Mouse (Mus musculus) embryonic facial prominence, embryonic 14.5 days (tissue): ENCODE data around the gene Ermard. TPM values are rescaled to one million over a fixed set of nuclear protein-coding genes. Genes with fewer than 3 reads are reported as not detected.

Experiments
- ATAC-seq: fragments of 200-750 bp; cut with Nextera tagmentation; 2 replicates; pipeline ENCODE4 v1.8.0; 2017; ENCODE audit warnings: low read depth, moderate number of reproducible peaks, moderate TSS enrichment
- DNase-seq: peaks from one replicate; pipeline ENCODE4 v3.0.0-alpha.2; 2015; ENCODE audit warnings: low spot score
- H3K27ac ChIP-seq: fragments of 300-500 bp; sonication (generic); replicated peaks from 2 replicates; pipeline ENCODE4 v1.5.1; 2014; ENCODE audit warnings: low read depth, mild to moderate bottlenecking, low read length, moderate library complexity
- H3K27me3 ChIP-seq: fragments of 300-500 bp; sonication (generic); replicated peaks from 2 replicates; pipeline ENCODE4 v1.6.1; 2014; ENCODE audit warnings: low read length; ENCODE audit not compliant: control insufficient read depth, insufficient read depth
- H3K36me3 ChIP-seq: fragments of 300-500 bp; sonication (generic); 2 replicates; pipeline ENCODE4 v1.6.1; 2014; ENCODE audit warnings: low read length, mixed read lengths; ENCODE audit not compliant: control insufficient read depth, insufficient read depth
- H3K4me1 ChIP-seq: fragments of 300-500 bp; sonication (generic); 2 replicates; pipeline ENCODE4 v1.6.1; 2014; ENCODE audit warnings: antibody characterized with exemption, low read length; ENCODE audit not compliant: control insufficient read depth, insufficient read depth
- H3K4me2 ChIP-seq: fragments of 300-500 bp; sonication (generic); 2 replicates; pipeline ENCODE4 v1.6.1; 2014; ENCODE audit warnings: low read depth, mild to moderate bottlenecking, low read length, moderate library complexity, mixed read lengths
- H3K4me3 ChIP-seq: fragments of 300-500 bp; sonication (generic); 2 replicates; pipeline ENCODE4 v1.5.1; 2014; ENCODE audit warnings: low read depth, mild to moderate bottlenecking, low read length
- H3K9ac ChIP-seq: fragments of 300-500 bp; sonication (generic); 2 replicates; pipeline ENCODE4 v1.6.1; 2014; ENCODE audit warnings: low read depth, mild to moderate bottlenecking, low read length, moderate library complexity, mixed read lengths
- H3K9me3 ChIP-seq: fragments of 300-500 bp; sonication (generic); 2 replicates; pipeline ENCODE4 v1.6.1; 2016; ENCODE audit warnings: low read length; ENCODE audit not compliant: control insufficient read depth
- WGBS: fragments of 180-500 bp; shearing (Covaris S2); extraction: QIAGEN DNeasy Blood & Tissue Kit; methylation state at CpG from one replicate; pipeline ENCODE4 v1.1.7; 2014; 5-methylcytosine and 5-hydroxymethylcytosine counted together
- polyA plus RNA-seq: library from polyadenylated mRNA; unstranded; fragments of >200 nt; fragmentation: Nextera tagmentation; extraction: Ambion mirVana; gene quantifications from 2 replicates; pipeline ENCODE4 v1.2.1, GENCODE M21; 2014

Gene Ermard
- polyA plus RNA-seq, 1 experiment from 2014 or later = 49.7 TPM

- Histone ChIP-seq H3K4me2 (no peak overlapping the region), H3K36me3 (no peaks in the 10 kb centered on the region), H3K4me1 (no peaks in the 10 kb centered on the region), H3K9me3 (no peaks in the 10 kb centered on the region), H3K27me3 (no peaks in the 10 kb centered on the region), H3K9ac (no peak overlapping the region), H3K27ac (no peak overlapping the region), H3K4me3 (no peak overlapping the region)
- DNase-seq = no peak
- WGBS = 49% methylated on average over 3 of the region's 3 CpGs
- ATAC-seq = no peak
These were observed 74.5 kb downstream of the Ermard start for GRCm38 (mm10) chr17:15115550-15115949.

- Histone ChIP-seq H3K9me3 (no peaks in the 10 kb centered on the region), H3K27ac (no peak overlapping the region), H3K36me3 (no peaks in the 10 kb centered on the region), H3K4me2 (no peak overlapping the region), H3K4me3 (no peak overlapping the region), H3K4me1 (no peaks in the 10 kb centered on the region), H3K9ac (no peak overlapping the region), H3K27me3 (no peaks in the 10 kb centered on the region)
- 94% methylated on average over 4 of the region's 4 CpGs for WGBS
- no peak for DNase-seq
- no peak for ATAC-seq
These were observed 79.1 kb downstream of the Ermard start for GRCm38 (mm10) chr17:15120096-15120495.

GRCm38 (mm10) chr17:15120569-15120968, 79.6 kb downstream of the Ermard start:
- Histone ChIP-seq H3K27me3 (no peaks in the 10 kb centered on the region), H3K4me1 (no peaks in the 10 kb centered on the region), H3K27ac (no peak overlapping the region), H3K4me3 (no peak overlapping the region), H3K36me3 (no peaks in the 10 kb centered on the region), H3K4me2 (no peak overlapping the region), H3K9ac (no peak overlapping the region), H3K9me3 (no peaks in the 10 kb centered on the region)
- no peak for DNase-seq
- 79% methylated on average over 6 of the region's 6 CpGs for WGBS
- ATAC-seq = no peak

GRCm38 (mm10) chr17:15129630-15130287, 88.8 kb downstream of the Ermard start:
- no peaks in the 10 kb centered on the region for H3K4me1 ChIP-seq
- H3K4me3 ChIP-seq = no peak overlapping the region
- 55% methylated on average over 9 of the region's 9 CpGs for WGBS
- H3K27me3 ChIP-seq = no peaks in the 10 kb centered on the region
- H3K9me3 ChIP-seq = no peaks in the 10 kb centered on the region
- ATAC-seq (no peak), DNase-seq (no peak)
- H3K4me2 ChIP-seq = no peak overlapping the region
- no peak overlapping the region for H3K27ac ChIP-seq
- H3K36me3 ChIP-seq = no peaks in the 10 kb centered on the region
- H3K9ac ChIP-seq = no peak overlapping the region

- ATAC-seq (no peak), DNase-seq (no peak)
- H3K9ac ChIP-seq = no peak overlapping the region
- H3K27me3 ChIP-seq = no peaks in the 10 kb centered on the region
- no peak overlapping the region for H3K27ac ChIP-seq
- no peak overlapping the region for H3K4me2 ChIP-seq
- H3K36me3 ChIP-seq = no peaks in the 10 kb centered on the region
- H3K9me3 ChIP-seq = no peaks in the 10 kb centered on the region
- 90% methylated on average over 3 of the region's 3 CpGs for WGBS
- no peak overlapping the region for H3K4me3 ChIP-seq
- H3K4me1 ChIP-seq = no peaks in the 10 kb centered on the region
These were observed 89.3 kb downstream of the Ermard start for GRCm38 (mm10) chr17:15130288-15130656.

- DNase-seq (no peak), ATAC-seq (no peak)
- Histone ChIP-seq H3K9me3 (no peaks in the 10 kb centered on the region), H3K27me3 (no peaks in the 10 kb centered on the region), H3K4me1 (no peaks in the 10 kb centered on the region), H3K4me2 (no peak overlapping the region), H3K9ac (no peak overlapping the region), H3K36me3 (no peaks in the 10 kb centered on the region), H3K27ac (no peak overlapping the region), H3K4me3 (no peak overlapping the region)
- 81% methylated on average over 12 of the region's 12 CpGs for WGBS
These were observed 94.1 kb downstream of the Ermard start for GRCm38 (mm10) chr17:15134905-15135669.

GRCm38 (mm10) chr17:15137443-15137842, 96.4 kb downstream of the Ermard start:
- 62% methylated on average over 5 of the region's 5 CpGs for WGBS
- H3K36me3 ChIP-seq = no peaks in the 10 kb centered on the region
- H3K4me3 ChIP-seq = no peak overlapping the region
- DNase-seq (peak; percentile 5), ATAC-seq (no peak)
- H3K27me3 ChIP-seq = no peaks in the 10 kb centered on the region
- no peak overlapping the region for H3K27ac ChIP-seq
- H3K9me3 ChIP-seq = no peaks in the 10 kb centered on the region
- no peaks in the 10 kb centered on the region for H3K4me1 ChIP-seq
- H3K4me2 ChIP-seq = no peak overlapping the region
- H3K9ac ChIP-seq = no peak overlapping the region
